In genomic region chr6:47780576-47781013, GRCm38 (mm10) we compare ENCODE assay signal across 7 mouse cellular contexts. TPM values are rescaled to one million over a fixed set of nuclear protein-coding genes. Genes with fewer than 3 reads are reported as not detected.
DNase-seq lines count a peak whose midpoint lies in the region; ATAC-seq and TF ChIP-seq lines count a peak whose summit lies in the region.

No protein-coding gene starts in this region.

- H3K27me3 ChIP-seq in C2C12 (ENCODE audit: control insufficient read depth, insufficient read depth, insufficient read length) = no peaks in the 10 kb centered on the region
- no peaks in the 10 kb centered on the region for H3K27me3 ChIP-seq in kidney, postnatal 0 days (ENCODE audit: insufficient read depth, low read length)
- H3K27me3 ChIP-seq in neural tube, embryonic 14.5 days (ENCODE audit: control insufficient read depth, insufficient read depth, low read length) = no peaks in the 10 kb centered on the region

- no peaks in the 10 kb centered on the region for H3K79me3 ChIP-seq in C2C12 (ENCODE audit: low read depth)

- H3K4me1 ChIP-seq in embryonic fibroblast, embryonic 13.5 days (ENCODE audit: control insufficient read depth, insufficient read depth, low read length) = no peaks in the 10 kb centered on the region
- H3K4me1 ChIP-seq in kidney, postnatal 0 days (replicated peaks; ENCODE audit: insufficient read depth, low read length) = no peaks in the 10 kb centered on the region
- H3K4me1 ChIP-seq in neural tube, embryonic 14.5 days (ENCODE audit: control insufficient read depth, insufficient read depth, low read length) = peaks cover 5% of the 10 kb centered on the region; the same call in 1 of the 2 replicates

- H3K9me3 ChIP-seq in kidney, postnatal 0 days (replicated peaks; ENCODE audit: low read length) = no peaks in the 10 kb centered on the region
- no peaks in the 10 kb centered on the region for H3K9me3 ChIP-seq in neural tube, embryonic 14.5 days (ENCODE audit: control insufficient read depth, low read length)

- ATAC-seq in kidney, postnatal 0 days (replicated peaks; ENCODE audit: low FRiP score, low read depth) = no peak
- ATAC-seq in neural tube, embryonic 14.5 days (ENCODE audit: low read depth) = no peak

- no peak overlapping the region; the same call in 1 of the 2 replicates for H3K9ac ChIP-seq in kidney, postnatal 0 days (ENCODE audit: low read depth, low read length)
- no peak overlapping the region for H3K9ac ChIP-seq in neural tube, embryonic 14.5 days (replicated peaks; ENCODE audit: low read depth, low read length)

- no peaks in the 10 kb centered on the region for H3K79me2 ChIP-seq in C2C12 (ENCODE audit: control insufficient read depth, insufficient read depth)

- peak overlapping the region; percentile 37 for H3K4me3 ChIP-seq in C2C12 (ENCODE audit: insufficient read depth, poor library complexity, severe bottlenecking)
- H3K4me3 ChIP-seq in embryonic fibroblast, embryonic 13.5 days (ENCODE audit: insufficient read depth, low read length) = peak overlapping the region; percentile 98
- peak overlapping the region; percentile 57 for H3K4me3 ChIP-seq in kidney, postnatal 0 days (replicated peaks; ENCODE audit: low read depth, low read length)
- peak overlapping the region; percentile 27 for H3K4me3 ChIP-seq in neural tube, embryonic 14.5 days (ENCODE audit: low read depth, low read length)

- H3K4me2 ChIP-seq in kidney, postnatal 0 days (ENCODE audit: low read length) = peak overlapping the region; percentile 35
- peak overlapping the region; percentile 44; the same call in 1 of the 2 replicates for H3K4me2 ChIP-seq in neural tube, embryonic 14.5 days (ENCODE audit: low read depth, low read length)

- H3K27ac ChIP-seq in embryonic fibroblast, embryonic 13.5 days (ENCODE audit: insufficient read depth, low read length) = no peak overlapping the region
- peak overlapping the region; percentile 65; the same call in 1 of the 2 replicates for H3K27ac ChIP-seq in kidney, postnatal 0 days
- H3K27ac ChIP-seq in neural tube, embryonic 14.5 days (ENCODE audit: low read depth, low read length) = no peak overlapping the region

- no peaks in the 10 kb centered on the region for H3K36me3 ChIP-seq in C2C12 (ENCODE audit: control insufficient read depth, insufficient read depth)
- no peaks in the 10 kb centered on the region for H3K36me3 ChIP-seq in kidney, postnatal 0 days (ENCODE audit: insufficient read depth, low read length)
- H3K36me3 ChIP-seq in neural tube, embryonic 14.5 days (ENCODE audit: control insufficient read depth, insufficient read depth, low read length) = no peaks in the 10 kb centered on the region

- peak; percentile 53 for DNase-seq in 3134 (ENCODE audit: extremely low read depth, insufficient read length, low spot score)
- DNase-seq in kidney, postnatal 0 days (ENCODE audit: low spot score) = peak; percentile 41
- DNase-seq in Muller cell, postnatal 12 days (ENCODE audit: inconsistent ontology term) = no peak
- DNase-seq in testis, postnatal 14 days (ENCODE audit: low spot score) = no peak

- no peak for TF ChIP-seq CTCF in C2C12 (IDR thresholded peaks at IDR 0.05; ENCODE audit: control insufficient read depth, insufficient read depth, insufficient read length)
- no peak for TF ChIP-seq CTCF in embryonic fibroblast, embryonic 13.5 days (IDR thresholded peaks at IDR 0.05; ENCODE audit: borderline replicate concordance, insufficient read depth, low read length)
- no peak for TF ChIP-seq CTCF in kidney, postnatal 0 days (IDR thresholded peaks at IDR 0.05; ENCODE audit: low read depth)

- TF ChIP-seq POLR2A in embryonic fibroblast, embryonic 13.5 days (IDR thresholded peaks at IDR 0.05; ENCODE audit: low read depth, low read length) = no peak

- no peak overlapping the region for H3ac ChIP-seq in C2C12 (ENCODE audit: control insufficient read depth, insufficient read length, low read depth)

- WGBS in kidney, postnatal 0 days = 8% methylated on average over 2 of the region's 2 CpGs
- 18% methylated on average over 2 of the region's 2 CpGs for WGBS in neural tube, embryonic 14.5 days

TF ChIP-seq in C2C12, 6 proteins besides CTCF, POLR2A, EP300 and RAD21:
- TF ChIP-seq MYOD1 (IDR thresholded peaks at IDR 0.05; ENCODE audit: control insufficient read depth, insufficient read length, low read depth) (no peak), FOSL1 (IDR thresholded peaks at IDR 0.05; ENCODE audit: insufficient read depth, low read length, poor library complexity, severe bottlenecking) (no peak), USF1 (IDR thresholded peaks at IDR 0.05; ENCODE audit: low read depth) (no peak), MYOG (IDR thresholded peaks at IDR 0.05; ENCODE audit: control insufficient read depth, extremely low read depth, insufficient read length) (no peak), MAX (IDR thresholded peaks at IDR 0.05) (no peak), CEBPB (IDR thresholded peaks at IDR 0.05; ENCODE audit: low read depth) (no peak)
TF ChIP-seq in C2C12: peak in this region for 0.

RNA-seq across cellular contexts. Expression of gene Pdia4, which starts 32.6 kb away (rescaled TPM):
- polyA plus RNA-seq in C2C12 (2012; fragmentation: generic; extraction: Trizol) = 78.9 TPM
- polyA plus RNA-seq in embryonic fibroblast, embryonic 13.5 days (2011; ENCODE audit: insufficient read length, low read depth, missing spikeins) = 324 and 337 TPM in 2 replicates
- 209 and 245 TPM in 2 replicates for polyA plus RNA-seq in kidney, postnatal 0 days (2015; fragmentation: Nextera tagmentation; extraction: Ambion mirVana)
- polyA plus RNA-seq in neural tube, embryonic 14.5 days (2014; fragmentation: Nextera tagmentation; extraction: Ambion mirVana) = 138 and 165 TPM in 2 replicates

RNA-seq across cellular contexts. Expression of gene Zfp786, which starts 50.1 kb away (rescaled TPM):
- polyA plus RNA-seq in C2C12 (2012; fragmentation: generic; extraction: Trizol) = 0.39 TPM
- polyA plus RNA-seq in embryonic fibroblast, embryonic 13.5 days (2011; ENCODE audit: insufficient read length, low read depth, missing spikeins) = 0.60 and 0.72 TPM in 2 replicates
- polyA plus RNA-seq in kidney, postnatal 0 days (2015; fragmentation: Nextera tagmentation; extraction: Ambion mirVana) = 1.9 and 2.1 TPM in 2 replicates
- 17.7 and 18.4 TPM in 2 replicates for polyA plus RNA-seq in neural tube, embryonic 14.5 days (2014; fragmentation: Nextera tagmentation; extraction: Ambion mirVana)

RNA-seq across cellular contexts. Expression of gene Zfp398, which starts 54.9 kb away (rescaled TPM):
- 1.7 TPM for polyA plus RNA-seq in C2C12 (2012; fragmentation: generic; extraction: Trizol)
- 6.4 and 8.1 TPM in 2 replicates for polyA plus RNA-seq in embryonic fibroblast, embryonic 13.5 days (2011; ENCODE audit: insufficient read length, low read depth, missing spikeins)
- polyA plus RNA-seq in kidney, postnatal 0 days (2015; fragmentation: Nextera tagmentation; extraction: Ambion mirVana) = 6.7 TPM in 2 replicates
- 20.1 and 23.1 TPM in 2 replicates for polyA plus RNA-seq in neural tube, embryonic 14.5 days (2014; fragmentation: Nextera tagmentation; extraction: Ambion mirVana)

Comparison
In these comparisons a context has a peak if more than half of its experiments do, and no peak if none do; other contexts are left out.
1. DNase-seq: peak in 3134 (single experiment) and kidney, postnatal 0 days (single experiment); none in Muller cell, postnatal 12 days (single experiment) and testis, postnatal 14 days (single experiment).
2. H3K4me3 ChIP-seq: peak in every context shown above with its lines; median percentile 98 in embryonic fibroblast, embryonic 13.5 days; 57 in kidney, postnatal 0 days; 37 in C2C12; 27 in neural tube, embryonic 14.5 days.